Mouse (Mus musculus) gastrocnemius, postnatal 14 days (tissue): ENCODE data around the gene Txnl4b. TPM values are rescaled to one million over a fixed set of nuclear protein-coding genes. Genes with fewer than 3 reads are reported as not detected.
A peak's percentile ranks its signal among the peaks of the same experiment; 100 is the strongest.

Source experiments
- DNase-seq: peaks from one replicate; pipeline ENCODE4 v3.0.0; 2021; ENCODE audit warnings: mixed read lengths
- intact Hi-C: fragments of 180-260 bp; cut with DNase I; formaldehyde crosslinking; loops from one replicate; pipeline ENCODE4 v1.15.1; 2025; ENCODE audit warnings: low total_unique reads
- long read RNA-seq, 2 experiments: library from polyadenylated mRNA; stranded (forward); transcript quantifications; one replicate each; pipeline ENCODE4 v2.0.0; 2021
- total RNA-seq, 2 experiments: library from RNA; stranded (reverse); gene quantifications; 2 replicates each; pipeline ENCODE4 v1.2.3; 2021

Txnl4b gene
- 1 to 10 TPM; 6.2 to 6.4 TPM for total RNA-seq
- long read RNA-seq, experiment 1, partial matches to known transcripts: 0 of 2 reads
- long read RNA-seq, experiment 1, other reads (novel, unspliced or antisense): 1 of 2 reads
- long read RNA-seq, experiment 2, partial matches to known transcripts: 1 of 1 reads
- long read RNA-seq, experiment 2, other reads (novel, unspliced or antisense): 0 of 1 reads

GRCm38 (mm10) chr8:109565498-109566333 lies at the start of gene Txnl4b, which contains the start of gene Dhx38:
TSS of gene Txnl4b (plus strand) at chr8:109565892.
TSS of gene Dhx38 (minus strand) at chr8:109565861.
- peak; percentile 98 for DNase-seq
- intact Hi-C loops: no loop called here

GRCm38 (mm10) chr8:109524008-109524407 lies 41.7 kb upstream of the Txnl4b start:
- no peak for DNase-seq
- intact Hi-C loops: no loop called here

- intact Hi-C loops: no loop called here
- no peak for DNase-seq
Observed at GRCm38 (mm10) chr8:109535140-109535990, 30.3 kb upstream of the Txnl4b start.

GRCm38 (mm10) chr8:109536703-109537102 lies 29.0 kb upstream of the Txnl4b start:
- DNase-seq: peak; percentile 74
- intact Hi-C loops: no loop called here

- intact Hi-C loops: no loop called here
- DNase-seq: no peak
Observed at GRCm38 (mm10) chr8:109542165-109542564, 23.5 kb upstream of the Txnl4b start.

- DNase-seq: no peak
- intact Hi-C loops: no loop called here
Observed at GRCm38 (mm10) chr8:109542748-109543519, 22.8 kb upstream of the Txnl4b start.

GRCm38 (mm10) chr8:109544049-109544448 lies 21.6 kb upstream of the Txnl4b start:
- intact Hi-C loops: no loop called here
- DNase-seq: no peak

GRCm38 (mm10) chr8:109551663-109552062 lies 14.0 kb upstream of the Txnl4b start:
- intact Hi-C loops: no loop called here
- no peak for DNase-seq

GRCm38 (mm10) chr8:109563881-109564280 lies 1.8 kb upstream of the Txnl4b start:
- intact Hi-C loops: no loop called here

GRCm38 (mm10) chr8:109564766-109565165 lies 926 bp upstream of the Txnl4b start:
- intact Hi-C loops: no loop called here
- DNase-seq: no peak

More at GRCm38 (mm10) chr8:109563881-109564280, 1.8 kb upstream of the Txnl4b start:
- DNase-seq: no peak

- intact Hi-C loops: no loop called here
- no peak for DNase-seq
Observed at GRCm38 (mm10) chr8:109571139-109571538, 5.4 kb downstream of the Txnl4b start.

- no peak for DNase-seq
- intact Hi-C loops: no loop called here
Observed at GRCm38 (mm10) chr8:109576311-109576710, 10.6 kb downstream of the Txnl4b start.

- no peak for DNase-seq
- intact Hi-C loops: no loop called here
Observed at GRCm38 (mm10) chr8:109578900-109579301, 13.2 kb downstream of the Txnl4b start, which contains the start of gene Hp. TSS of gene Hp (minus strand) at chr8:109579172.

- no peak for DNase-seq
- intact Hi-C loops: no loop called here
Observed at GRCm38 (mm10) chr8:109584293-109584692, 18.6 kb downstream of the Txnl4b start.

- intact Hi-C loops: no loop called here
- DNase-seq: no peak
Observed at GRCm38 (mm10) chr8:109584830-109585229, 19.1 kb downstream of the Txnl4b start.

GRCm38 (mm10) chr8:109585652-109586051 lies 20.0 kb downstream of the Txnl4b start:
- intact Hi-C loops: no loop called here

GRCm38 (mm10) chr8:109586972-109587504 lies 21.3 kb downstream of the Txnl4b start:
- DNase-seq: no peak
- intact Hi-C loops: no loop called here

More at GRCm38 (mm10) chr8:109585652-109586051, 20.0 kb downstream of the Txnl4b start:
- no peak for DNase-seq

- DNase-seq: no peak
- intact Hi-C loops: no loop called here
Observed at GRCm38 (mm10) chr8:109590901-109591300, 25.2 kb downstream of the Txnl4b start.

- no peak for DNase-seq
- intact Hi-C loops: no loop called here
Observed at GRCm38 (mm10) chr8:109591367-109591766, 25.7 kb downstream of the Txnl4b start.
